Mouse (Mus musculus) midbrain, embryonic 14.5 days (tissue): ENCODE measurements around the gene Nfyb. TPM values are rescaled to one million over a fixed set of nuclear protein-coding genes. Genes with fewer than 3 reads are reported as not detected.

Experiments used
- ATAC-seq: fragments of 200-750 bp; cut with Nextera tagmentation; 2 replicates; pipeline ENCODE4 v1.8.0; 2017; ENCODE audit warnings: moderate number of reproducible peaks, moderate library complexity; ENCODE audit not compliant: low FRiP score, low TSS enrichment
- DNase-seq: peaks from one replicate; pipeline ENCODE4 v3.0.0-alpha.2; 2015
- H3K27ac ChIP-seq: fragments of 300-500 bp; sonication (generic); replicated peaks from 2 replicates; pipeline ENCODE4 v1.5.1; 2014; ENCODE audit warnings: mild to moderate bottlenecking, low read depth, low read length, moderate library complexity
- H3K27me3 ChIP-seq: fragments of 300-500 bp; sonication (generic); 2 replicates; pipeline ENCODE4 v1.6.1; 2014; ENCODE audit warnings: low read length, control low read depth, mixed read lengths; ENCODE audit not compliant: control insufficient read depth, insufficient read depth
- H3K36me3 ChIP-seq: fragments of 300-500 bp; sonication (generic); 2 replicates; pipeline ENCODE4 v1.6.1; 2014; ENCODE audit warnings: low read length, control low read depth; ENCODE audit not compliant: control insufficient read depth, insufficient read depth
- H3K4me1 ChIP-seq: fragments of 300-500 bp; sonication (generic); 2 replicates; pipeline ENCODE4 v1.6.1; 2014; ENCODE audit warnings: mild to moderate bottlenecking, antibody characterized with exemption, low read length, control low read depth; ENCODE audit not compliant: control insufficient read depth, insufficient read depth
- H3K4me2 ChIP-seq: fragments of 300-500 bp; sonication (generic); 2 replicates; pipeline ENCODE4 v1.6.1; 2014; ENCODE audit warnings: mild to moderate bottlenecking, low read length, moderate library complexity
- H3K4me3 ChIP-seq: fragments of 300-500 bp; sonication (generic); replicated peaks from 2 replicates; pipeline ENCODE4 v1.5.1; 2014; ENCODE audit warnings: low read depth, low read length
- H3K9ac ChIP-seq: fragments of 300-500 bp; sonication (generic); replicated peaks from 2 replicates; pipeline ENCODE4 v1.6.1; 2014; ENCODE audit warnings: mild to moderate bottlenecking, low read length, moderate library complexity
- H3K9me3 ChIP-seq: fragments of 300-500 bp; sonication (generic); 2 replicates; pipeline ENCODE4 v1.6.1; 2016; ENCODE audit warnings: low read length, control low read depth, mixed read lengths; ENCODE audit not compliant: control insufficient read depth
- WGBS: fragments of 180-500 bp; shearing (Covaris S2); extraction: QIAGEN DNeasy Blood & Tissue Kit; methylation state at CpG from one replicate; pipeline ENCODE4 v1.1.7; 2014; 5-methylcytosine and 5-hydroxymethylcytosine counted together
- polyA plus RNA-seq: library from polyadenylated mRNA; unstranded; fragments of >200 nt; fragmentation: Nextera tagmentation; extraction: Ambion mirVana; gene quantifications from 2 replicates; pipeline ENCODE4 v1.2.1, GENCODE M21; 2014

Nfyb gene
- polyA plus RNA-seq, 1 experiment from 2014 or later: 55.9 TPM

- 67% methylated on average over 3 of the region's 3 CpGs for WGBS
- no peak overlapping the region for H3K27ac ChIP-seq
These were observed 40.5 kb upstream of the Nfyb start for GRCm38 (mm10) chr10:82804396-82804795.

GRCm38 (mm10) chr10:82800094-82800493 lies 36.1 kb upstream of the Nfyb start:
- H3K9ac ChIP-seq: no peak overlapping the region
- H3K27ac ChIP-seq: no peak overlapping the region
- H3K27me3 ChIP-seq: no peaks in the 10 kb centered on the region
- no peaks in the 10 kb centered on the region for H3K36me3 ChIP-seq
- no peak overlapping the region for H3K4me2 ChIP-seq
- H3K4me1 ChIP-seq: peaks cover 6% of the 10 kb centered on the region; the same call in 1 of the 2 replicates
- no peak overlapping the region for H3K4me3 ChIP-seq
- 67% methylated on average over 5 of the region's 5 CpGs for WGBS
- DNase-seq (no peak), ATAC-seq (no peak)
- H3K9me3 ChIP-seq: no peaks in the 10 kb centered on the region

More at GRCm38 (mm10) chr10:82804396-82804795, 40.5 kb upstream of the Nfyb start:
- no peaks in the 10 kb centered on the region for H3K9me3 ChIP-seq
- no peaks in the 10 kb centered on the region for H3K27me3 ChIP-seq
- DNase-seq: no peak
- H3K4me2 ChIP-seq: no peak overlapping the region
- no peak for ATAC-seq
- peaks cover 4% of the 10 kb centered on the region; the same call in 1 of the 2 replicates for H3K4me1 ChIP-seq
- H3K36me3 ChIP-seq: no peaks in the 10 kb centered on the region
- no peak overlapping the region for H3K9ac ChIP-seq
- no peak overlapping the region for H3K4me3 ChIP-seq

- Histone ChIP-seq H3K4me3 (no peak overlapping the region), H3K9ac (no peak overlapping the region), H3K27me3 (no peaks in the 10 kb centered on the region), H3K4me1 (peaks cover 7% of the 10 kb centered on the region; the same call in 1 of the 2 replicates), H3K4me2 (no peak overlapping the region), H3K27ac (no peak overlapping the region), H3K36me3 (no peaks in the 10 kb centered on the region), H3K9me3 (no peaks in the 10 kb centered on the region)
- WGBS: 68% methylated on average over 11 of the region's 11 CpGs
- no peak for DNase-seq
- ATAC-seq: no peak
These were observed 34.5 kb upstream of the Nfyb start for GRCm38 (mm10) chr10:82798312-82798933.

- Histone ChIP-seq H3K4me2 (no peak overlapping the region), H3K27me3 (no peaks in the 10 kb centered on the region), H3K9ac (no peak overlapping the region), H3K4me1 (peaks cover 7% of the 10 kb centered on the region; the same call in 1 of the 2 replicates), H3K36me3 (no peaks in the 10 kb centered on the region), H3K27ac (no peak overlapping the region), H3K9me3 (no peaks in the 10 kb centered on the region), H3K4me3 (no peak overlapping the region)
- no peak for ATAC-seq
- no peak for DNase-seq
- 93% methylated on average over 4 of the region's 4 CpGs for WGBS
These were observed 33.2 kb upstream of the Nfyb start for GRCm38 (mm10) chr10:82797119-82797491.

- WGBS: 47% methylated on average over 12 of the region's 12 CpGs
- H3K9me3 ChIP-seq: no peaks in the 10 kb centered on the region
- H3K36me3 ChIP-seq: no peaks in the 10 kb centered on the region
- H3K9ac ChIP-seq: no peak overlapping the region
- no peaks in the 10 kb centered on the region for H3K27me3 ChIP-seq
- H3K4me1 ChIP-seq: peaks cover 7% of the 10 kb centered on the region; the same call in 1 of the 2 replicates
- no peak for DNase-seq
- no peak overlapping the region for H3K4me3 ChIP-seq
- no peak overlapping the region for H3K4me2 ChIP-seq
- ATAC-seq: no peak
- no peak overlapping the region for H3K27ac ChIP-seq
These were observed 32.7 kb upstream of the Nfyb start for GRCm38 (mm10) chr10:82796471-82797118.

GRCm38 (mm10) chr10:82795767-82796166 lies 31.8 kb upstream of the Nfyb start:
- no peak overlapping the region for H3K4me3 ChIP-seq
- no peak overlapping the region for H3K27ac ChIP-seq
- DNase-seq (no peak), ATAC-seq (no peak)
- WGBS: 51% methylated on average over 8 of the region's 8 CpGs
- no peaks in the 10 kb centered on the region for H3K27me3 ChIP-seq
- H3K4me1 ChIP-seq: peaks cover 7% of the 10 kb centered on the region; the same call in 1 of the 2 replicates
- no peak overlapping the region for H3K9ac ChIP-seq
- no peaks in the 10 kb centered on the region for H3K36me3 ChIP-seq
- H3K4me2 ChIP-seq: peak overlapping the region; percentile 28; the same call in 1 of the 2 replicates
- no peaks in the 10 kb centered on the region for H3K9me3 ChIP-seq

GRCm38 (mm10) chr10:82795071-82795731 lies 31.3 kb upstream of the Nfyb start:
- H3K9ac ChIP-seq: no peak overlapping the region

GRCm38 (mm10) chr10:82792311-82792710 lies 28.4 kb upstream of the Nfyb start:
- Histone ChIP-seq H3K4me1 (peaks cover 7% of the 10 kb centered on the region; the same call in 1 of the 2 replicates), H3K9ac (no peak overlapping the region), H3K9me3 (no peaks in the 10 kb centered on the region), H3K27me3 (no peaks in the 10 kb centered on the region), H3K36me3 (no peaks in the 10 kb centered on the region), H3K4me3 (no peak overlapping the region), H3K27ac (no peak overlapping the region), H3K4me2 (no peak overlapping the region)
- WGBS: 79% methylated on average over 2 of the region's 2 CpGs
- ATAC-seq (no peak), DNase-seq (no peak)

More at GRCm38 (mm10) chr10:82795071-82795731, 31.3 kb upstream of the Nfyb start:
- peak overlapping the region; percentile 28; the same call in 1 of the 2 replicates for H3K4me2 ChIP-seq
- DNase-seq (peak; percentile 59), ATAC-seq (peak; percentile 46; the same call in 1 of the 2 replicates)
- no peaks in the 10 kb centered on the region for H3K36me3 ChIP-seq
- no peak overlapping the region for H3K4me3 ChIP-seq
- peaks cover 7% of the 10 kb centered on the region; the same call in 1 of the 2 replicates for H3K4me1 ChIP-seq
- H3K9me3 ChIP-seq: no peaks in the 10 kb centered on the region
- no peaks in the 10 kb centered on the region for H3K27me3 ChIP-seq
- WGBS: 46% methylated on average over 15 of the region's 15 CpGs
- H3K27ac ChIP-seq: 0 out of 2 replicates have a peak overlapping the region, but pooled peaks have one; percentile 5
